Mouse (Mus musculus) bone marrow, adult 2 months (tissue): ENCODE measurements around the gene Ssh1. TPM values are rescaled to one million over a fixed set of nuclear protein-coding genes. Genes with fewer than 3 reads are reported as not detected.

Source experiments
- H3K27ac ChIP-seq: fragments of 200-500 bp; 2 replicates; pipeline ENCODE4 v1.5.1; 2012; ENCODE audit warnings: low read depth, mild to moderate bottlenecking, control low read depth, inconsistent platforms, low read length; ENCODE audit not compliant: control insufficient read depth, poor library complexity, insufficient read depth
- H3K4me1 ChIP-seq: fragments of 200-500 bp; 2 replicates; pipeline ENCODE4 v1.6.1; 2011; ENCODE audit warnings: low read length; ENCODE audit not compliant: control insufficient read depth, insufficient read depth
- H3K4me3 ChIP-seq: fragments of 200-500 bp; replicated peaks from 2 replicates; pipeline ENCODE3; 2011; ENCODE audit warnings: mild to moderate bottlenecking, low read depth, low read length, control low read depth; ENCODE audit not compliant: control insufficient read depth
- CTCF ChIP-seq: fragments of 200-500 bp; IDR thresholded peaks from 2 replicates; pipeline ENCODE4 v1.5.1; 2011; ENCODE audit warnings: low read length, control low read depth; ENCODE audit not compliant: control insufficient read depth, insufficient read depth
- POLR2A ChIP-seq: fragments of 200-500 bp; IDR thresholded peaks from 2 replicates; pipeline ENCODE4 v1.6.1; 2011; ENCODE audit warnings: low read depth, mild to moderate bottlenecking, control low read depth, low read length, borderline replicate concordance; ENCODE audit not compliant: control insufficient read depth
- WGBS: fragments of 180-500 bp; shearing (Covaris S2); methylation state at CpG from one replicate; pipeline ENCODE4 v1.1.7; 2018; 5-methylcytosine and 5-hydroxymethylcytosine counted together
- polyA plus RNA-seq: library from polyadenylated mRNA; stranded (reverse); fragments of >200 nt; gene quantifications from 2 replicates; pipeline ENCODE4 v1.2.4, GENCODE M21; 2011; ENCODE audit warnings: low replicate concordance; ENCODE audit not compliant: missing spikeins, insufficient read depth, insufficient read length

The Ssh1 gene
- polyA plus RNA-seq, 1 experiment = 14.4 TPM

- 72% methylated on average over 10 of the region's 10 CpGs for WGBS
- Histone ChIP-seq H3K4me1 (peaks cover 3% of the 10 kb centered on the region), H3K27ac (no peak overlapping the region), H3K4me3 (no peak overlapping the region)
- TF ChIP-seq CTCF (no peak), POLR2A (no peak)
Observed at GRCm38 (mm10) chr5:113929526-113929925, 64.2 kb downstream of the Ssh1 start.

GRCm38 (mm10) chr5:113924608-113925007 lies 69.1 kb downstream of the Ssh1 start:
- Histone ChIP-seq H3K4me1 (peaks cover 3% of the 10 kb centered on the region), H3K4me3 (no peak overlapping the region), H3K27ac (no peak overlapping the region)
- 22% methylated on average over 4 of the region's 4 CpGs for WGBS
- TF ChIP-seq POLR2A = no peak
- no peak for TF ChIP-seq CTCF

- H3K27ac ChIP-seq = no peak overlapping the region
- no peak for TF ChIP-seq POLR2A
- no peak for TF ChIP-seq CTCF
- H3K4me3 ChIP-seq = no peak overlapping the region
- WGBS = 56% methylated on average over 6 of the region's 6 CpGs
- H3K4me1 ChIP-seq = peaks cover 3% of the 10 kb centered on the region
Observed at GRCm38 (mm10) chr5:113921310-113922166, 72.2 kb downstream of the Ssh1 start.

- WGBS = 51% methylated on average over 7 of the region's 7 CpGs
- no peaks in the 10 kb centered on the region; the same call in none of the 2 replicates for H3K4me1 ChIP-seq
Observed at GRCm38 (mm10) chr5:113919060-113919459, 74.6 kb downstream of the Ssh1 start.

GRCm38 (mm10) chr5:113918654-113919053 lies 75.0 kb downstream of the Ssh1 start:
- 4% methylated on average over 9 of the region's 9 CpGs for WGBS
- TF ChIP-seq POLR2A (no peak), CTCF (no peak)
- H3K4me3 ChIP-seq = peak overlapping the region; percentile 19
- peak overlapping the region; percentile 52 for H3K27ac ChIP-seq
- H3K4me1 ChIP-seq = no peaks in the 10 kb centered on the region; the same call in none of the 2 replicates

More at GRCm38 (mm10) chr5:113919060-113919459, 74.6 kb downstream of the Ssh1 start:
- Histone ChIP-seq H3K27ac (no peak overlapping the region), H3K4me3 (no peak overlapping the region)
- no peak for TF ChIP-seq POLR2A
- no peak for TF ChIP-seq CTCF

- 79% methylated on average over 6 of the region's 6 CpGs for WGBS
- Histone ChIP-seq H3K27ac (no peak overlapping the region), H3K4me3 (no peak overlapping the region), H3K4me1 (no peaks in the 10 kb centered on the region; the same call in 1 of the 2 replicates)
- TF ChIP-seq POLR2A = no peak
- no peak for TF ChIP-seq CTCF
Observed at GRCm38 (mm10) chr5:113910705-113911104, 83.0 kb downstream of the Ssh1 start.

GRCm38 (mm10) chr5:113910065-113910701 lies 83.5 kb downstream of the Ssh1 start:
- H3K4me3 ChIP-seq = no peak overlapping the region
- H3K27ac ChIP-seq = no peak overlapping the region
- WGBS = 16% methylated on average over 10 of the region's 10 CpGs
- no peaks in the 10 kb centered on the region; the same call in 1 of the 2 replicates for H3K4me1 ChIP-seq
- no peak for TF ChIP-seq POLR2A
- no peak for TF ChIP-seq CTCF

- Histone ChIP-seq H3K4me1 (no peaks in the 10 kb centered on the region; the same call in 1 of the 2 replicates), H3K4me3 (peak within 1 kb of the TSS; percentile 71), H3K27ac (peak within 1 kb of the TSS; percentile 98)
- under 1% methylated on average over 68 of the region's 68 CpGs for whole genome bisulfite sequencing
- TF ChIP-seq CTCF = peak; percentile 83
- TF ChIP-seq POLR2A = peak; percentile 77; the same call in 1 of the 2 replicates
Observed at GRCm38 (mm10) chr5:113908592-113909441, 84.9 kb downstream of the Ssh1 start, which contains the start of gene Coro1c. Coro1c (minus strand) TSS chr5:113908758.
